Mouse (Mus musculus): ENCODE data around the gene Vav2.
A peak's percentile ranks its signal among the peaks of the same experiment; 100 is the strongest.

The Vav2 gene

GRCm38 (mm10) chr2:27280920-27281611 is 145.8 kb downstream of the Vav2 start:
- peak; percentile 53 for DNase-seq (ENCODE audit: inconsistent ontology term)

- DNase-seq (ENCODE audit: inconsistent ontology term), result no peak
Measured at GRCm38 (mm10) chr2:27278859-27279258, 148.0 kb downstream of the Vav2 start.

GRCm38 (mm10) chr2:27268325-27268724 is 158.5 kb downstream of the Vav2 start:
- DNase-seq (ENCODE audit: inconsistent ontology term), result no peak

- no peak for DNase-seq (ENCODE audit: inconsistent ontology term)
Measured at GRCm38 (mm10) chr2:27265819-27266218, 161.0 kb downstream of the Vav2 start.

GRCm38 (mm10) chr2:27262984-27263383 is 163.8 kb downstream of the Vav2 start:
- no peak for DNase-seq (ENCODE audit: inconsistent ontology term)

GRCm38 (mm10) chr2:27251434-27251833 is 175.4 kb downstream of the Vav2 start:
- no peak for DNase-seq (ENCODE audit: inconsistent ontology term)

- no peak for DNase-seq (ENCODE audit: inconsistent ontology term)
Measured at GRCm38 (mm10) chr2:27248211-27248610, 178.6 kb downstream of the Vav2 start, which contains the start of gene Sardh. Gene Sardh, minus strand, starts transcription at chr2:27248337.

GRCm38 (mm10) chr2:27247487-27247863 is 179.4 kb downstream of the Vav2 start:
- DNase-seq (ENCODE audit: inconsistent ontology term), result no peak

GRCm38 (mm10) chr2:27246712-27247486 is 179.9 kb downstream of the Vav2 start:
- DNase-seq (ENCODE audit: inconsistent ontology term), result peak; percentile 96

- DNase-seq (ENCODE audit: inconsistent ontology term), result no peak
Measured at GRCm38 (mm10) chr2:27245947-27246346, 180.9 kb downstream of the Vav2 start.

- DNase-seq (ENCODE audit: inconsistent ontology term), result peak; percentile 42
Measured at GRCm38 (mm10) chr2:27237342-27237741, 189.5 kb downstream of the Vav2 start.

GRCm38 (mm10) chr2:27235729-27236128 is 191.1 kb downstream of the Vav2 start:
- DNase-seq (ENCODE audit: inconsistent ontology term), result peak; percentile 45

GRCm38 (mm10) chr2:27232376-27232775 is 194.5 kb downstream of the Vav2 start:
- peak; percentile 58 for DNase-seq (ENCODE audit: inconsistent ontology term)

GRCm38 (mm10) chr2:27229481-27230105 is 197.2 kb downstream of the Vav2 start:
- DNase-seq (ENCODE audit: inconsistent ontology term), result peak; percentile 41

GRCm38 (mm10) chr2:27228809-27229480 is 197.9 kb downstream of the Vav2 start:
- DNase-seq (ENCODE audit: inconsistent ontology term), result no peak

- no peak for DNase-seq (ENCODE audit: inconsistent ontology term)
Measured at GRCm38 (mm10) chr2:27226572-27226971, 200.3 kb downstream of the Vav2 start.

GRCm38 (mm10) chr2:27223012-27223421 is 203.8 kb downstream of the Vav2 start:
- peak; percentile 77 for DNase-seq (ENCODE audit: inconsistent ontology term)

- no peak for DNase-seq (ENCODE audit: inconsistent ontology term)
Measured at GRCm38 (mm10) chr2:27218569-27218968, 208.3 kb downstream of the Vav2 start.

GRCm38 (mm10) chr2:27218121-27218544 is 208.7 kb downstream of the Vav2 start:
- DNase-seq (ENCODE audit: inconsistent ontology term), result no peak

- no peak for DNase-seq (ENCODE audit: inconsistent ontology term)
Measured at GRCm38 (mm10) chr2:27215537-27215936, 211.3 kb downstream of the Vav2 start.
